Mouse (Mus musculus) cerebellum, adult 8-10 months (tissue): ENCODE measurements around the gene Foxn2.
"Not testable (repeated sequence)": the region's sequence is repeated elsewhere in the genome, so short reads cannot be mapped to it uniquely, and the experiment has no call there.

Experiments used
- DNase-seq: peaks from one replicate; pipeline ENCODE4 v3.0.0; 2022

Gene Foxn2

GRCm38 (mm10) chr17:88442661-88443060 is 2.1 kb downstream of the Foxn2 start:
- no peak for DNase-seq

- no peak for DNase-seq
Measured at GRCm38 (mm10) chr17:88443186-88443585, 2.7 kb downstream of the Foxn2 start.

GRCm38 (mm10) chr17:88458079-88458478 is 17.6 kb downstream of the Foxn2 start:
- DNase-seq = no peak

- DNase-seq = no peak
Measured at GRCm38 (mm10) chr17:88459516-88459915, 19.0 kb downstream of the Foxn2 start.

- DNase-seq = no peak
Measured at GRCm38 (mm10) chr17:88459916-88460901, 19.7 kb downstream of the Foxn2 start.

GRCm38 (mm10) chr17:88462658-88463057 is 22.1 kb downstream of the Foxn2 start:
- peak; percentile 46 for DNase-seq

GRCm38 (mm10) chr17:88466591-88466990 is 26.1 kb downstream of the Foxn2 start:
- no peak for DNase-seq

- DNase-seq = no peak
Measured at GRCm38 (mm10) chr17:88467696-88468095, 27.2 kb downstream of the Foxn2 start.

GRCm38 (mm10) chr17:88468655-88469398 is 28.3 kb downstream of the Foxn2 start:
- DNase-seq = not testable (repeated sequence)

- no peak for DNase-seq
Measured at GRCm38 (mm10) chr17:88473766-88474165, 33.3 kb downstream of the Foxn2 start.

- DNase-seq = no peak
Measured at GRCm38 (mm10) chr17:88477165-88477564, 36.7 kb downstream of the Foxn2 start.

GRCm38 (mm10) chr17:88477699-88478098 is 37.2 kb downstream of the Foxn2 start:
- DNase-seq = no peak

GRCm38 (mm10) chr17:88479040-88479439 is 38.5 kb downstream of the Foxn2 start:
- no peak for DNase-seq

- DNase-seq = no peak
Measured at GRCm38 (mm10) chr17:88480369-88480768, 39.9 kb downstream of the Foxn2 start.

- no peak for DNase-seq
Measured at GRCm38 (mm10) chr17:88481062-88481461, 40.6 kb downstream of the Foxn2 start.

GRCm38 (mm10) chr17:88481587-88481986 is 41.1 kb downstream of the Foxn2 start:
- no peak for DNase-seq

GRCm38 (mm10) chr17:88484539-88484938 is 44.0 kb downstream of the Foxn2 start:
- no peak for DNase-seq

GRCm38 (mm10) chr17:88484951-88485350 is 44.4 kb downstream of the Foxn2 start:
- no peak for DNase-seq

GRCm38 (mm10) chr17:88490546-88490945 is 50.0 kb downstream of the Foxn2 start:
- DNase-seq = peak; percentile 51

- no peak for DNase-seq
Measured at GRCm38 (mm10) chr17:88491366-88492106, 51.0 kb downstream of the Foxn2 start.

GRCm38 (mm10) chr17:88492107-88492460 is 51.6 kb downstream of the Foxn2 start:
- DNase-seq = no peak

GRCm38 (mm10) chr17:88493551-88493950 is 53.0 kb downstream of the Foxn2 start:
- no peak for DNase-seq

- peak; percentile 63 for DNase-seq
Measured at GRCm38 (mm10) chr17:88494121-88494771, 53.7 kb downstream of the Foxn2 start.
